Mouse (Mus musculus): ENCODE data around the gene Plekha6.

Gene Plekha6

GRCm38 (mm10) chr1:133146014-133147009 is 17.7 kb upstream of the Plekha6 start:
- peak; percentile 67 to 68 for DNase-seq

- DNase-seq: no peak
Measured at GRCm38 (mm10) chr1:133147324-133147723, 16.7 kb upstream of the Plekha6 start.

GRCm38 (mm10) chr1:133148122-133148521 is 15.9 kb upstream of the Plekha6 start:
- no peak for DNase-seq

- no peak for DNase-seq
Measured at GRCm38 (mm10) chr1:133150556-133150955, 13.5 kb upstream of the Plekha6 start.

- DNase-seq: no peak
Measured at GRCm38 (mm10) chr1:133152213-133152612, 11.8 kb upstream of the Plekha6 start.

- no peak for DNase-seq
Measured at GRCm38 (mm10) chr1:133155270-133155669, 8.7 kb upstream of the Plekha6 start.

- DNase-seq: peak; percentile 57 to 73
Measured at GRCm38 (mm10) chr1:133159128-133159564, 4.9 kb upstream of the Plekha6 start.

- DNase-seq: peak; percentile 56 to 59
Measured at GRCm38 (mm10) chr1:133161559-133161958, 2.5 kb upstream of the Plekha6 start.

- peak; percentile 49 to 58 for DNase-seq
Measured at GRCm38 (mm10) chr1:133162046-133162445, 2.0 kb upstream of the Plekha6 start.

GRCm38 (mm10) chr1:133162981-133163380 is 1.0 kb upstream of the Plekha6 start:
- DNase-seq: no peak

- peak; percentile 65 to 76 for DNase-seq
Measured at GRCm38 (mm10) chr1:133164591-133165011, 591 bp downstream of the Plekha6 start.

- no peak for DNase-seq
Measured at GRCm38 (mm10) chr1:133165111-133165510, 1.1 kb downstream of the Plekha6 start.

GRCm38 (mm10) chr1:133168318-133169060 is 4.5 kb downstream of the Plekha6 start:
- DNase-seq: peak in 1 of 2 experiments; percentile 61

- peak; percentile 38 to 50 for DNase-seq
Measured at GRCm38 (mm10) chr1:133170196-133170595, 6.2 kb downstream of the Plekha6 start.

- no peak for DNase-seq
Measured at GRCm38 (mm10) chr1:133171357-133171756, 7.3 kb downstream of the Plekha6 start.

GRCm38 (mm10) chr1:133175150-133175549 is 11.1 kb downstream of the Plekha6 start:
- DNase-seq: no peak

GRCm38 (mm10) chr1:133177480-133178172 is 13.6 kb downstream of the Plekha6 start:
- peak; percentile 51 to 80 for DNase-seq

GRCm38 (mm10) chr1:133178732-133179440 is 14.9 kb downstream of the Plekha6 start:
- DNase-seq: peak in 1 of 2 experiments; percentile 44

GRCm38 (mm10) chr1:133181072-133182015 is 17.3 kb downstream of the Plekha6 start:
- DNase-seq: peak; percentile 66 to 90

- peak in 1 of 2 experiments; percentile 69 for DNase-seq
Measured at GRCm38 (mm10) chr1:133182016-133182705, 18.2 kb downstream of the Plekha6 start.
